Mouse (Mus musculus): ENCODE measurements around the gene Nnat. TPM values are rescaled to one million over a fixed set of nuclear protein-coding genes. Genes with fewer than 3 reads are reported as not detected.

The Nnat gene
- polyA plus RNA-seq, 1 experiment: 17.0 TPM

DNA sequence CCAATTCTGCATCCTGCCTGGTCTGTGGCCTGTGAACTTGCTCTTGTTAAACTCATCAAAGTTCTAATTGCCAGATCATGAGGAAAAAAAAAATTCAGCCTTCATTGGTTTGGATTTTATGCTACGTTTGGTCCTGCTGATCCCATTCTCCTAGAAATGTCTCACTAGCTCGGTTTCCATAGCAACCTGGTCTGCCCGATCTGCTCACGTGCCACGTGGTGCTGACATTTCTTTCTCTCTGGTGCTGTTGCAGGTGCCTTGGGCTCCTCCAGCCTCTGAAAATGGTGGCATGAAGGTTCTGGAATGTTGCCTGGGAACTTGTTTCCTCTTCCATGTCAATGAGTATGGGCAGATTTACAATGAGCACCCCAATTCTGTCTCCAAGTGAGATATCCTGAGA is 39.4 kb upstream of the Nnat start:
- H3K27me3 ChIP-seq (ENCODE audit: control insufficient read depth, insufficient read depth, low read length): no peaks in the 10 kb centered on the region

DNA sequence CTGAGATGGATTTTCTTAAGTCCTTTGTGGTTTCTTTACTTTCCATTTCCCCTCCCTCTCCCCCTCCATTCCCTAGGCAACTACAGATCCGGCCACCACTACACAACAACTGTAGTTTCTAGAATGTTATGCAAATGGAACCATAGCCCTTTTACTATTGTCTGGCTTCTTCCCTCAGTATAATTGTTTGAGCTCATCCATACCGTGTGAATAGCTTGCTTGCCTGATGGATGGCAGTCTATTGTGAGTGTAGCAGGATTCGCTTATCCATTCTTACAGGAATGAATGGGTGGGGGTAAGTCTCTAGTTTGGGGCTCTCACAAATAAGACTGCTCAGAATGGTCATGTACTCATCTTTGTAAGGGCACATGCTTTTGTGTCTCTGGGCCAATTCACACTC is 37.3 kb upstream of the Nnat start:
- TF ChIP-seq CTCF (IDR thresholded peaks at IDR 0.05; ENCODE audit: borderline replicate concordance, control insufficient read depth, extremely low read depth, insufficient read depth, low read length, poor library complexity) (no peak), POLR2A (IDR thresholded peaks at IDR 0.05; ENCODE audit: control insufficient read depth, extremely low read depth, insufficient read depth, low read length, poor library complexity) (no peak)
- no peak overlapping the region for H3K27ac ChIP-seq (ENCODE audit: control insufficient read depth, insufficient read depth, low read length)
- no peak overlapping the region for H3K4me3 ChIP-seq (ENCODE audit: control insufficient read depth, insufficient read depth, low read length)
- H3K4me1 ChIP-seq (replicated peaks; ENCODE audit: control insufficient read depth, insufficient read depth, low read length): no peaks in the 10 kb centered on the region
- H3K27me3 ChIP-seq (ENCODE audit: control insufficient read depth, insufficient read depth, low read length): no peaks in the 10 kb centered on the region
- WGBS: 67% methylated on average over 3 of the region's 3 CpGs
- DNase-seq: no peak
- H3K36me3 ChIP-seq (ENCODE audit: control insufficient read depth, insufficient read depth, low read length): no peaks in the 10 kb centered on the region

More for the DNA sequence above, 39.4 kb upstream of the Nnat start:
- DNase-seq: no peak
- Histone ChIP-seq H3K4me3 (ENCODE audit: control insufficient read depth, insufficient read depth, low read length) (no peak overlapping the region), H3K4me1 (replicated peaks; ENCODE audit: control insufficient read depth, insufficient read depth, low read length) (no peaks in the 10 kb centered on the region), H3K36me3 (ENCODE audit: control insufficient read depth, insufficient read depth, low read length) (no peaks in the 10 kb centered on the region), H3K27ac (ENCODE audit: control insufficient read depth, insufficient read depth, low read length) (no peak overlapping the region)
- no peak for TF ChIP-seq POLR2A (IDR thresholded peaks at IDR 0.05; ENCODE audit: control insufficient read depth, extremely low read depth, insufficient read depth, low read length, poor library complexity)
- TF ChIP-seq CTCF (IDR thresholded peaks at IDR 0.05; ENCODE audit: borderline replicate concordance, control insufficient read depth, extremely low read depth, insufficient read depth, low read length, poor library complexity): no peak
- WGBS: 56% methylated on average over 5 of the region's 5 CpGs

DNA sequence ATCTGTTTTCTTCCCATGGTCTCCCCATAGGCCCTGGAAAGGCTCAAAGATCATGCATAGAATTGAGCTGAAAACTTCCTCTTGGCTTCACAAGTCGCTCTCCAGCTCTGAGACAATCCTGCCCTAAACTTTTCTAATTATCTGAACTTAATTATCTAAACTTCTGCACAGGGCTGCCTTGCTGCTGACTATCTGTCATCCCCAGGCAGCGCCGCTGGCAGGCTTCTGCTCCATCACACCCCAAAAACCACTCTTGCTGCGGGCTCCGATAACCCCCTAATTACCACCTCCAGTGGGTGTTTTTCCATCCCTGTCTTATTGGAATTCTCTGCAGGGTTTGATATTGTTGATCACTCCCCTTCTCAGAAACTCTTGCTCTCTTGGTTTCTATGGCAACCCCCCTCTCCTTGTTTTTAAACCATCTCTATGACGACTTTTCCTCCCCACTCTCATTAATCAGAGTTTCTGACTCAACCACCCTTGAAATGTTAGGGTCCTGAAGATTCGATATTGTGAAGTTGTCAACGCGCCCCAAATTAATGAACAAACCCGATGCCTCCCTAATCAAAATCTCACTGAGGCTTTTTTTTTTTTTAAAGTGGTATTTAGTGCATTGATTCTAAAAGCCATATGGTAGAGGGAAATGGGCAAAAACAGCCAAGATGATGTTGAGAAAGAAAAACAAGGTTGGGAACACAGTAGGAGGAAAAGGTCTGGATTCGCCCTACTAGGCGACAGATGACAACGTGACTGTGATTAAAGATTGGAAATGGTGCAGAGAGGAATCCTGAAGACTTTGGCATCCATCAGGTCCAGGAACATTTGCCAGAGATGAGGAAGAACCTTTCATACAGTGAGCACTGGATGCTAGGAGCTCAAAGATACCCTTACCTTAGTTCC is 29.6 kb upstream of the Nnat start:
- H3K27ac ChIP-seq (ENCODE audit: control insufficient read depth, insufficient read depth, low read length): no peak overlapping the region
- no peaks in the 10 kb centered on the region for H3K27me3 ChIP-seq (ENCODE audit: control insufficient read depth, insufficient read depth, low read length)
- TF ChIP-seq CTCF (IDR thresholded peaks at IDR 0.05; ENCODE audit: borderline replicate concordance, control insufficient read depth, extremely low read depth, insufficient read depth, low read length, poor library complexity) (no peak), POLR2A (IDR thresholded peaks at IDR 0.05; ENCODE audit: control insufficient read depth, extremely low read depth, insufficient read depth, low read length, poor library complexity) (no peak)
- H3K36me3 ChIP-seq (ENCODE audit: control insufficient read depth, insufficient read depth, low read length): no peaks in the 10 kb centered on the region
- H3K4me3 ChIP-seq (ENCODE audit: control insufficient read depth, insufficient read depth, low read length): no peak overlapping the region
- no peaks in the 10 kb centered on the region for H3K4me1 ChIP-seq (replicated peaks; ENCODE audit: control insufficient read depth, insufficient read depth, low read length)
- WGBS: 86% methylated on average over 13 of the region's 13 CpGs
- no peak for DNase-seq

DNA sequence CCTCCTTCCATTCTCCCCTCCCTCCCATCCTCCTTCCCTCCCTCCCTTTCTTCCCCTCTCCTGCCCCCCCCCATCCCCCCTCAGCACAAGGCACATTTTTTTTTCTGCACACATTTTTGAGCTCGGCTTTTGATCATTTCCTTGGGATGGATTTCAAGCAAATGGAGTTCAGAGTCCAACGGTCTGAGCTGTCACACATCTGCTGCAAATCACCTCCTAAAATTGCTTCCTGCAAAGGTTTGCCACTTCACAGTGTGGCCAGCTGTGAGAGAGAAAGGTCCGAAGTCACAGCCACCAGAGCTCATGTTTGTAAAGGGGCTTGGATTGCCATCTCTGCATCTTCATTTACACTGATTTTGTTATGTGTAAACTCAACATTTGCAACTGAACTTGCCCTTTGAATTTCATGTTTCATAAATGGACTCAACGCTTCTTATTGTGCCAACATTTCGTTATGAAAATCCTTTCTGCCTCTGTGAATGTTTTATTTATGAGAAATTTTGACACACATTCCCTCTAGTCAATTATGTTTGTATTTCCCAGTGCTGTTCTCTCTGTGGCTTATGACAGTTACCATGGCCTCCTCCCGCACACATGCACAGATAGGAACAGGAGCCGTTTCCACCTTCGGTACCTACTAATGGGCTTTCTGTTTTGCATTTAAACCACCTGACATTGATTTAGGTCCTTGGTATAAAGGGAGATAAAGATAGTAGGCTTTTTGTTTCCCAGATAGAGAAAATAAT is 28.0 kb upstream of the Nnat start:
- Histone ChIP-seq H3K36me3 (ENCODE audit: control insufficient read depth, insufficient read depth, low read length) (no peaks in the 10 kb centered on the region), H3K4me3 (ENCODE audit: control insufficient read depth, insufficient read depth, low read length) (no peak overlapping the region), H3K4me1 (replicated peaks; ENCODE audit: control insufficient read depth, insufficient read depth, low read length) (no peaks in the 10 kb centered on the region), H3K27ac (ENCODE audit: control insufficient read depth, insufficient read depth, low read length) (no peak overlapping the region), H3K27me3 (ENCODE audit: control insufficient read depth, insufficient read depth, low read length) (no peaks in the 10 kb centered on the region)
- 64% methylated on average over 8 of the region's 8 CpGs for WGBS
- DNase-seq: no peak
- TF ChIP-seq POLR2A (IDR thresholded peaks at IDR 0.05; ENCODE audit: control insufficient read depth, extremely low read depth, insufficient read depth, low read length, poor library complexity): no peak
- TF ChIP-seq CTCF (IDR thresholded peaks at IDR 0.05; ENCODE audit: borderline replicate concordance, control insufficient read depth, extremely low read depth, insufficient read depth, low read length, poor library complexity): no peak

DNA sequence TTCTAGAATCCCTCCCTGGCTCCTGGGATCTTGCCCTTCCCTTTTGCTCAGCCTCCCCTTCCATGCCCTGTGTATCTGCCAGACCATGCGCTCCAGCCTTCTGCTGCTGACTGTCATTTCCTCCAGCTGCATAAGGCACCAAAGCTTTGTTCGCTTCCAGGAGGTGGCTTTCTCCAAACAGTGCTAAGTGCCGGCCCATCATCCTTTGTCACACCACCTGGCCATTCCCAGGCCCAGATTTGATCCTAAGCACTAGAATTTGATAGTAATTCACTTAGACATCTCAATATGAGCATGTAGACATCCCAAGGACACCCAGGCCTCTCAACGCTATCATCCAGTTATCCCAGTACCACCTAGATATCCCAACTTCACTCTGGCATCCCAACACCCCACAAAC is 25.7 kb upstream of the Nnat start:
- 91% methylated on average over 4 of the region's 4 CpGs for WGBS
- H3K27ac ChIP-seq (ENCODE audit: control insufficient read depth, insufficient read depth, low read length): no peak overlapping the region
- TF ChIP-seq CTCF (IDR thresholded peaks at IDR 0.05; ENCODE audit: borderline replicate concordance, control insufficient read depth, extremely low read depth, insufficient read depth, low read length, poor library complexity) (no peak), POLR2A (IDR thresholded peaks at IDR 0.05; ENCODE audit: control insufficient read depth, extremely low read depth, insufficient read depth, low read length, poor library complexity) (no peak)
- H3K36me3 ChIP-seq (ENCODE audit: control insufficient read depth, insufficient read depth, low read length): no peaks in the 10 kb centered on the region
- no peak overlapping the region for H3K4me3 ChIP-seq (ENCODE audit: control insufficient read depth, insufficient read depth, low read length)
- no peaks in the 10 kb centered on the region for H3K27me3 ChIP-seq (ENCODE audit: control insufficient read depth, insufficient read depth, low read length)
- no peaks in the 10 kb centered on the region for H3K4me1 ChIP-seq (replicated peaks; ENCODE audit: control insufficient read depth, insufficient read depth, low read length)
- no peak for DNase-seq

DNA sequence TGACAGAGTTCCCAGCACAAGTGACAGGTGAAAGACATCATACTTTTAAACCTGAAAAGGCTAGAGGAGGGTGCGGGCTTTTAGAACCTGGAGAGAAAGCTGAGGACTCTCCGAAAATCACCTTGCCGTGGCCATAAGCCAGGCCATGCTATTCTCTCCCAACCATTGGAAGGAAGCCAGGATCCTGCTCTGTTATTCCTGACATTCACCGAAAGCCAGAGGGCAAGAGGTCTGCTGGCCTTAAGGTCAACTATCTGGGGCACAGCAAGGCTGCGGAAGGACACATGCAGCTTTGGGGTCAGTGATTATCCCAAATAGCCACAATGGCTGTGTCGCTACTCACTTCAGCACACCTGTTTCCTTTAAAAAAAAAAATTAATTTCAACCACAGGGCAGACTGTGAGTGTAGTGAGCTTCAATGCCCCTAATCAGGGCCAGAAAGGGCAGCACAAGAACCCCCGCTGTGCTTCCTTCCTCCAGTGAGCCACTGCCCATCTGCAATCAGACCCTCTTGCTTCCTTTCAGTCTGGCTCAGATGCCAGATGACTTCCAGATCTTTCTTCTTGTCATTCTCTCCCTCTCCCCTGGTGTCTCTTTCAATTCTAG is 23.3 kb upstream of the Nnat start:
- no peaks in the 10 kb centered on the region for H3K36me3 ChIP-seq (ENCODE audit: control insufficient read depth, insufficient read depth, low read length)
- H3K27me3 ChIP-seq (ENCODE audit: control insufficient read depth, insufficient read depth, low read length): no peaks in the 10 kb centered on the region
- TF ChIP-seq CTCF (IDR thresholded peaks at IDR 0.05; ENCODE audit: borderline replicate concordance, control insufficient read depth, extremely low read depth, insufficient read depth, low read length, poor library complexity) (no peak), POLR2A (IDR thresholded peaks at IDR 0.05; ENCODE audit: control insufficient read depth, extremely low read depth, insufficient read depth, low read length, poor library complexity) (no peak)
- no peak overlapping the region for H3K27ac ChIP-seq (ENCODE audit: control insufficient read depth, insufficient read depth, low read length)
- H3K4me1 ChIP-seq (replicated peaks; ENCODE audit: control insufficient read depth, insufficient read depth, low read length): no peaks in the 10 kb centered on the region
- no peak overlapping the region for H3K4me3 ChIP-seq (ENCODE audit: control insufficient read depth, insufficient read depth, low read length)
- WGBS: 61% methylated on average over 7 of the region's 7 CpGs
- DNase-seq: no peak
